Mouse (Mus musculus) 416B (cell line): ENCODE data around the gene Kcng1.
A peak's percentile ranks its signal among the peaks of the same experiment; 100 is the strongest.

Experiments
- DNase-seq: peaks from one replicate; pipeline ENCODE4 v3.0.0; 2011; ENCODE audit warnings: low read depth

The Kcng1 gene

DNA sequence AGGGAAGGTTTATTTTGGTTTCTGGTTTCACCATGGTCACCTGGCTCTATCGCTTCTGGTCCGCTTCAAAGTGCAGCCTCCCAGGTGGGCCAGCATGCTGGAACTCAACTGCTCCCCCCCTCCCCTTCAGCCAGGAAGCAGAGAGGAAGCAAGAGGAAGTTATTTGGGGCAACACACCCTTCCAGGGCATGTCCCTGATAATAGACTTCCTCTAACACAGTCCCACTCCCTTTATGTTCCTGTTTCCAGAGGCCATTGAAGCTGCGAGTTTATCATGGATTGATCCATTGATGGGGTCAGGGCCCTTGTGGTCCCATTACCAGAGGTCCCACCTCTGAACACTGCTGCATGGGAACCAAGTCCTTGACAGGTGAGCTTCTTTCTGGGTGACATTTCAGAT, 21.4 kb downstream of the Kcng1 start:
- no peak for DNase-seq

DNA sequence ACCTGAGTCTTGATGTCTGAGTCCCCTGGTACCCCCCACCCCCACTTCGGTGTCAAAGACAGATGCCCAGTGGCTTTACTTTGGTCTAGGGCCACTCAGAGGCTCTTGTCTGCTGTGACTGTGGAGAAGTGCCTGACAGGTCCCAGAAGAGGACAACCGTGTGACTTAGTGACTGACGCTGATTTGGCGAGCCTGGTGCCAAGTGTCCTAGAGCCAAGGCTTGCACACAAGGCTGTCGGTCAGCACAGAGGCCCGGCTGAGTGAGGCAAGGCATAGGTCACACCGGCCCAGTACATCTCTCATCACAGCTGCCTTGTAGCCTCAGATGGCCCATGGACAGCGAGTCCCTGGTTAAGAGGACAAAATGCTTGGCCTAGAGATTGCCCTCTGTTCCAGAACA, 22.5 kb downstream of the Kcng1 start:
- no peak for DNase-seq

DNA sequence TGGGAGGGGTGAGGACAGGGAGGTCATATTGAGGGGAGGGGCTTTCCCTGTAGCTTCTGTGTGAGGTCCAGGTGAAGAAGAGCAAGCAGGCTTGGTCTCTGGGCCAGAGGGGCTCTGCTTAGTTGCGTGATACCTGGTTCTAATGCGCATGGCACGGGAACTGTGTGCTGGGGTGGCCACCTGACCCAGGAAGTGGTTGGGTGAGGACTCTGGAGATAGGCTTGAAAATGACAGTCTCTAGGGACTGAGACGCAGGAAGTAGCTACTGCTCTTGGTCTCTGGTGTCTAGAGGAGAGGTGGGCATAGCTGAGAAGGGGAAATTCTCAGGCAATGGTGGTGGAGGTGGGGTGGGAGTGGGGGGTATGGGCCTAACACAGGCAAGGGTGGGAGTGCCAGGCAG, 24.3 kb downstream of the Kcng1 start:
- no peak for DNase-seq

DNA sequence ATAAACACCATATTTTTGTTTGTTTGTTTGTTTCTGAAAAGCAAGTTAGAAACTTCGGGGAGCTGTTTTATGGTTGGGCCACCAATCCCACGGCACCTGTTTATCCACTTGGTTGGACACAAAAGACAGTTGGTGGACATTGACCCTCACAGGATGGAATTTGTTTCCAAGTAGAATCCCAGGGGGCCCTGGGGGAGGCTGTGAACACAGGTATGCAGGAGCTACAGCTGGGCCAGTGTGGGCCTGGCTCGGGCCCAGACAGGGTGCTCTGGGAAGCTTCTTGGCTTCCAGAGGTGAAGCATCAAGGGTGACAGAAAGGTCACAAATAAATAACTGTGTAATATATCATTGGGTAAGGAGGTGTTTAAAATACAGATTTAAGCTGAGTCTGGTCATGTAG, 25.0 kb downstream of the Kcng1 start:
- DNase-seq = no peak

DNA sequence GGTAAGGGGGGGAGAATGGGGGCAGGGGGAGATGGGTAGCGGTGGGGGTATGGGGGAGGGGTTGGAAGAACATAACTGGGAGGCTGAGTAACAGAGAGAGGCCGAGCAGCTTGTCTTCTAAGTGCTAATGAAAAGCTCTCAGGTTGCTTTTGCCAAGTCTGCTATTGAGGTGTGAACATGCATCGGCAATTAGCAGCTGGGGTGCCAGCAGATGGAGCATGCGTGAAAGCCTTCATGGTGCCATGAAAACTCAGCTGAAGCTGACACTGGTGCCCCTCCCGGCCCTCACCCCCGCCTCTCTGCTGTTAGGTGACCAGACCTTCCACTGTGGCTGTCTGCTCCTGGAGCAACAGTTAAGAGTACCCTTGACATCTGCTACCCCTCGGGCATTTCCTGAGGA, 27.7 kb downstream of the Kcng1 start:
- no peak for DNase-seq

DNA sequence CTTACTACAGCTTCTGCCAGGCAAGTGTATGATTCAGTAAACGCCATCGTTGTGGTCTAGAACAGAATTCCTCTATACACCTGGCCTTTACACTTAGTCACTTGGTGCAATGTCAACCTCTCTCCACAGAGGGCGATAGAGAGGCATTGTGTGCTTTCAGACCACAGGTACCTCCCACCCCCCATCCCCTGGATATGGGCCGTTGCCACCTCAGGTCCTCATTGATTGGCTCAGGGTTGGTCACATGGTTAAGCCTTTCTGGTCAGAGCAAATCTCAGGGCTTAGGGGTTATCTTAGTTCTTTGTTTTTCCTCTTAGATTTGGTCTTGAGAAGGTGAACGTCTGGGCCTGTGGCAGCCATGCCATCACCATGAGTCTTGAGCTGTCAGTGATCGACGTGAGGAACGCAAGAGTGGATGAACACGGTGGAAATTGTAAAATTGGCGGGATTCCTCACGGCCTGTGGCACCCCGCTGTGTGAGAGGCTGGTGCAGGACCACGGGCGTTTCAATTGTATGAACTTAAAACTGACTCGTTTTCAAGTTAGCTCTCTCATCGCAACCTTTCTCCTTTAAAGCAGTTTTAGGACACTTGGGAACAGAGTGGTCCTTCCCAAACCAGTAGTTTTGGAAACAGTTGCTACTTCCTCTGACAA, 28.8 kb downstream of the Kcng1 start:
- DNase-seq = peak; percentile 19

DNA sequence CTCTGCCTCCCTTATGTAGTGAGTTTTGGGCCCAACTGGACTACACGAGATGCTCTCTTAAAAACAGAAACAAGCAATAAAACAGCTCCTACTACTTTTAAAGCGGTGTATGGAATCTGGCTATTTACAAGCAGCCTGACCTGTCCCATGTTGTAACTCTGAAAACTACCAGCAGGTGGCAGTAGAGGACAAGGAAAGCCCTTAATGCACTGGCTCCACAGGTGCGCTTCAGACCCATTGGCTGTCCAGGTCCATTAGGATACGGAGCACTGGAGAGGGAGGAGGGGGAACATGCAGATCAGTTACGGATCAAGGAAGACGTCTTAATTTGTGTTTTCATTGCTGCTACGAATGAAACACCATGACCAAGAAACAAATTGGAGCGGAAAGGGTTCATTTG, 31.3 kb downstream of the Kcng1 start:
- DNase-seq = peak; percentile 83

DNA sequence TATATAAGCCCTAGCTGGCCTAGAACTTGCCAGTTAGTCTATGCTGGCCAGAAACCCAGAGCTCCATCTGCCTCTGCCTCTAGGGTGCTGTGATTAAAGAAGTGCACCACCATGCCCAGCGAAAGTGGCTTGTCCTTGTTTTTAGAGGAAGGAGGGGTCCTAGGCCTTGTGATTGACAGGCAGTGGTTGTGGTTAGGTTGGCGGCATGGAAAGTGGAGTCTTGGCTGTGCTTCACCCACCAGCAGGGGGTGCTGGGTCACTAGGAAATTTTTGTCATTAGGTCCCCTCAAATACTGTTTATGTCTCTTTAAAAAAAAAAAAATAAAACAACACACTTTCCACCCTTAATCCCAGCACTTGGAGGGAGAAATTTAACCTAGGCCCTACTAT, 32.7 kb downstream of the Kcng1 start:
- peak; percentile 87 for DNase-seq

DNA sequence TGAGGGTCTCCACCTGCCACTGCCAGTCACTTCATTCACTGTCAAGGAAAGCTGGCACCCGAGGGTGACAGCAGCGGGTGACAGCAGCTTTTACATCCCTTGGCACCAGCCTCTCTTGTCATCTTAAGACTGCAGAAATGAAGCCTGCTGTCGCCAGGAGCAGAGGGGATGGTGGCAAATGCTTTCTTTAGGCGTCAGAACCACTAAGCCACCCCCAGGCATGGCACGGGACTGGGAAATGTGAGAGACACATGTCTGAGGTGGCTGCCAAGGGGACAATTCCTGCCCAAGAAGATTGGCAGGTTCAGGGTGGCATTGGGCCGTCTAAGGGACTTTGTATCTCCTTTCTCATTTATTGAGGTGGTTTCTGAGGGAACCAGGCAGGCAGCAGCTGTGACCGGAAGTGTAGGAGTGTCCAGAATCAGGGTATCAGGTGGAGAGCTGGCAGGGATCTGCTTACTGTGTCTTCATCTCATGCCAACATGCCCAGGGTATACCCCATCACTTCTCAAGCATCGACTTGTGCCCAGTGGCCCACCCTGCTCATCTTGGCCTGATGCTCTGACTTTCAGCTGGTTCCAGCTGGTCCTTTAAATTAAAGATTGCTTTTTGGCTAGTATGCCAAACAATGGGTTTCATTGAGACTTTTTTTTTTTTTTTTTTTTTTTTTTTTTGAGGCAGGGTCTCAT, 33.2 kb downstream of the Kcng1 start:
- no peak for DNase-seq

DNA sequence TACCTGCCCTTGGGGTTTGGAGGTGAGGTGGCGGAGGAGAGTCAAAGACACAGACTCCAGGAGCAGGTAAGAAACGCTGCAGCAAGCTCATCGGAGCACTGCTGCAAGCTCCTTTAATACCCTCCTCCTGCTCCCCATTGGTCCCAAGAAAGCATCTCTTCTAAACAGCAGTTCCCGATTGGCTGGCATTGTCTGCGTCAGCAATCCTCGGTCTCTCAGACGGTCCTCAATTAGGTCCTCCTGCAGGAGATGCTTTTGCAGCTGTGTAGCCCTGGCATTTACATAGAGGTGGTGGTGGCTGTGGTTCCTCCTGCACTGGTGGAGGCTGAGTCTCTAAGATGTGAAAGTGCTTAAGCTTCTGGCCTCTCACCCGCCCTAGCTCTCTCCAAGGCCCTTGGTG, 36.0 kb downstream of the Kcng1 start:
- no peak for DNase-seq

DNA sequence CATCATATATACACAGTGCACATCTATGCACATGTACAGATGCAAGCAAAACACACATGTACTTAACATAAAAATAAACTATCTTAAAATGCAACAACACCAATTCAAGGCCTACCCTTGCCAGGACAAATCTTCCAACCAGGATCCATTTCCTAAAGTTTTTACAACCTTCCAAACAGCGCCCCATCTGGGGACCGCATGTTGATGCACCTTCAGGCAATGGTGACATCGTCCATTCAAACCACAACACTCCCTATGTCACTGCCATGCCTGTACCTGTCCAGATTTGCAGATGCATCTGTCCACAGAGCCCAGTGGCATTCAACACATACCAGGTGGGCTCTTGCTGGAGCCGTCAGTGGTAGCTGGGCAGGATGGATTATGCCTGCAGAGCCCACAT, 38.3 kb downstream of the Kcng1 start:
- no peak for DNase-seq

DNA sequence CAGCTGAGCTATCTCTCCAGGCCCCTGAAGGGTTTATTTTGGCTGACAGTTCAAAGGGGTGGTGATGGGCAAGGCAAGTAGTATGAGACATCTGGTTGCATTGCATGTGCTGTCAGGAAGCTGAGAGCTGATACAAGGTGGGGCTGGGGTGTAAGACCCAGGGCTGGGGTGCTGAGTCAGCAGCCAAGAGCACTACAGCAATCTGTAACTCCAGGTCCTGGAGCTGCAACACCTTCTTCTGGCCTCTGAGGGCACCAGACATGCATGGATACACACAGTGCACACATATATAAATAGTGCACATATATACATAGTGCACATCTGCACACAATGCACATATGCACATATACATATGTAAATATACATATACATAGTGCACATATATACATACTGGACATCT, 38.7 kb downstream of the Kcng1 start:
- DNase-seq = no peak

DNA sequence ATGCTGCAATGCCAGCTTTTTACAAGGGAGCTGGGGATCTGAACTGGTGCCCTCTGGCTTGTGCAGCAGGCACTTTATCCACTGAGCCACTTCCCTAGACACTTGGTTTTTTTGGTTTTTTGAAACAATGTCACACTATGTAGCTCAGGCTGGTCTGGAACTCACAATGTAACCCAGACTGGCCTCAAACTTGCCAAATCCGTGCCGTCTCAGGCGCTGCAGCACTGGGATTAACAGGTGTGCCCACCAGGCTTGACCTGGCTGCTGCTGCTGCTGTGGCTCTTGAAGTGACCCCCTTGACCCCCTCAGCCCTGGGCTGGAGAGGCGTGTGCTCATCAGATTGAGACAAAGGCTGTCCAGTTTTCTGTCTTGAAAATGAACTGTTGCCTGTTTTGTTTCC, 43.2 kb downstream of the Kcng1 start:
- no peak for DNase-seq

DNA sequence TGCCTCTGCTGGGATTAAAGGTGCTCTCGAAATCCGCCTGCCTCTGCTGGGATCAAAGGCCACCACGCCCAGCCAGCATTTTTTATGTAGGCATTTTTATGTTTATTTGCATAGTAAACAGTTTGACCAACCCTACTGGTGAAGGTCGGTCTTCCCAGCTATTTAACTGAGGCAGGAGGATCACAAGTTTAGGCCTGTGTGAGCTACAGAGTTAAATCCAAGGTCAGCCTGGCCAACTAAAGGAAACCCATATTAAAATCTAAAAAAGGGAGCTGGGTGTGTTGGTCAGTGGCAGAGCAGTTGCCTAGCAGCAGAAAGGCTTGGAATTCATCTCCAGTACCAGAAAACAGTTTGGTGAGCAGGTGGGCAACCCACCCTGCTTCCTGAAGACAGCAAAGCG, 48.2 kb downstream of the Kcng1 start:
- DNase-seq = no peak

DNA sequence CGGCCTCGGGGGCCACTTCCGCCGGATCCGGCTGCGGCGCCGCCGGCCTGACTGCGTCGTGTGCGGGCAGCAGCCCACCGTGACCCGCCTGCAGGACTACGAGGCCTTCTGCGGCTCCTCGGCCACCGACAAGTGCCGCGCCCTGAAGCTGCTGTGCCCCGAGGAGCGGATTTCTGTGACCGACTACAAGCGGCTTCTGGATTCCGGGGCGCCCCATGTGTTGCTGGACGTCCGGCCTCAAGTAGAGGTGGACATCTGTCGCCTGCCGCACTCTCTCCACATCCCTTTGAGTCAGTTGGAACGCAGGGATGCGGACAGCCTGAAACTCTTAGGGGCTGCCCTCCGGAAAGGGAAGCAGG, 50.1 kb downstream of the Kcng1 start:
- DNase-seq = no peak

DNA sequence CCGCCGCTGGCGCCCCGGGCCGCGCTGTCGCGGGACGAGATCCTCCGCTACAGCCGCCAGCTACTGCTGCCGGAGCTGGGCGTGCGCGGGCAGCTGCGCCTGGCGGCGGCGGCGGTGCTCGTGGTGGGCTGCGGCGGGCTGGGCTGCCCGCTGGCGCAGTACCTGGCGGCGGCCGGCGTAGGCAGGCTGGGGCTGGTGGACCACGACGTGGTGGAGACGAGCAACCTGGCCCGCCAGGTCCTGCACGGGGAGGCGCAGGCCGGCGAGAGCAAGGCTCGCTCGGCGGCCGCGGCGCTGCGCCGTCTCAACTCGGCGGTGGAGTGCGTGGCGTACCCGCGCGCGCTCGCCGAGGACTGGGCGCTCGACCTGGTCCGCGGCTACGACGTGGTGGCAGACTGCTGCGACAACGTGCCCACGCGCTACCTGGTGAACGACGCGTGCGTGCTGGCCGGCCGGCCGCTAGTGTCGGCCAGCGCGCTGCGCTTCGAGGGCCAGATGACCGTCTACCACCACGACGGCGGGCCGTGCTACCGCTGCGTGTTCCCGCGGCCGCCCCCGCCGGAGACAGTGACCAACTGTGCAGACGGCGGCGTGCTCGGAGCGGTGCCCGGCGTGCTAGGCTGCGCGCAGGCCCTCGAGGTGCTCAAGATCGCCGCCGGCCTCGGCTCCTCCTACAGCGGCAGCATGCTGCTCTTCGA, 50.6 kb downstream of the Kcng1 start:
- DNase-seq = no peak

DNA sequence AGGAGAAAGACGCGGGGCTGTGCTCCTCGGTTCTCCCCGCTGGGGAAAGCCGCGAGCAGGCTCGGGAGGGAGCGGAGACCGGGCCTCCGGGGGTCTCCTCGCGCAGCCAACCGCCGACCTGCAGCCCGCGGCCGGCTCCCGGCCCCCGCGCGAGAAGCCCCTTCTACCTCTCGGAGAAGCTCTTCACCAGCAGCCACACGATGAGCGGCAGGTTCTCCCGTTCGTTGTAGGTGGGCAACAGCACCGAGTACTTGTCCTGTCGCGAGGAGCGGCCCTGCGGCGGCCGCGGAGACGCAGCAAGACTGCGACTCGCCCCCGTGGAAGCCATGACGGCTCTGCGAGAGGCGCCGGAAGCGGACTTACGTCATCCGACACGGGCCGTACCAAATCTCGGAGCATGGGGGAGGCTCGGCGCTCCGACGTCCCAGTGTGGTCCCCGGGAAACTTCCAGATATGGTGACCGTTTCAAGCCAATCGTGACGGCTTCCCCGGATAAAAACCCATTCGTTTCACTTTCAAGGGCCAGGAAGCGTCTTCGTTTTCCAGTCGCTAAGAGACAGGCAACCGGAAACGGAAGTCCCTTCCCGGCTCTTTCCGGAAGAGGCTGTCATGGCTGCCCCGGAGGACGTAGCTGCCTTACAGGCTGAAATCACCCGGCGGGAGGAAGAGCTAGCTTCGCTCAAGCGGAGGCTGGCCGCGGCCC, 51.4 kb downstream of the Kcng1 start, which contains the start of the genes Gm20716, Dpm1 and Mocs3:
TSS of gene Gm20716 (minus strand) at position 339 of the 703 bp plus-strand sequence.
TSS of gene Dpm1 (minus strand) at position 566 of the 703 bp plus-strand sequence.
TSS of gene Mocs3 (plus strand) at position 597 of the 703 bp plus-strand sequence.
- DNase-seq = peak; percentile 92

DNA sequence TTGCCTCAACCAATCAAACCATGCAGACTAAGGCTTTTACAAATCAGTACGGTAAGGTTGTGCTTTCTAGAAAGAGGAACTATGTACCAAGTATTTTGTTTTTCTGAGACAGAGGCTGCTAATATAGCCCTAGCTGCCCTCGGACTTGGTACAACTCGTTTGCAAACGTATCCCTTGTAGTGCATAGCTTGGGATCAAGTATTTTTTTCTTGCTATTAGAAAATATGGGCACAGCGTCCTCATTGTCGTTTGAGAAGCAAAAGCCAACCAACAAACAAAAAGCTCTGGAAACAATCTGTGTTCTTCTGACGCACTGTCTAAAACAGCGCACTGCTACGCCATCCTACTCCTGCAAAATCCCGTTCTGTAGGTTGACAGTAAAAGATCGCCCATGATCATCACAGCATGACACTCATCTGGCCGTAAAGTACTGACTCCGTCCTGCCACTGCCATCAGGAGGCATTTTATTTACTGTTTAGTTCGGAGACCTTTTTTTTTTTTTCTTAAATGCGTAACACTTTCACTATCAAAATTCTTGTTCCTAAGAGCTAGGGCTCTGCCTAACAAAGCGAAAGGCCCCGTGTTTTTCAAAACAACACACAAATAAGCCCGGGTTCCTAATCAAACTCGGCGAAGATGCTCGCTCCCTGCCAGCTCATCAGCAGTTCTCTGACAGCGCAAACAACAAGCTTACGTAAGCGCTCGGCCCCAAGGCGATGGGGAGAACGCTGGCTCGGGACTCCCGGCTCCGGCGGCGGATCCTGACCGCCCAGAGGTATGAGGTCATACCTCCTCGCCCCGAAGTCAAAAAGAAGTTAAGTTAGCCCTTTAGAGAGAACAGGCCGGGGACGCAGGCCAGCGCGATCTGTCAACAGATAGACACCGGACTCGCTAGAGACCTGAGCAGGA, 52.2 kb downstream of the Kcng1 start:
- peak; percentile 55 for DNase-seq

DNA sequence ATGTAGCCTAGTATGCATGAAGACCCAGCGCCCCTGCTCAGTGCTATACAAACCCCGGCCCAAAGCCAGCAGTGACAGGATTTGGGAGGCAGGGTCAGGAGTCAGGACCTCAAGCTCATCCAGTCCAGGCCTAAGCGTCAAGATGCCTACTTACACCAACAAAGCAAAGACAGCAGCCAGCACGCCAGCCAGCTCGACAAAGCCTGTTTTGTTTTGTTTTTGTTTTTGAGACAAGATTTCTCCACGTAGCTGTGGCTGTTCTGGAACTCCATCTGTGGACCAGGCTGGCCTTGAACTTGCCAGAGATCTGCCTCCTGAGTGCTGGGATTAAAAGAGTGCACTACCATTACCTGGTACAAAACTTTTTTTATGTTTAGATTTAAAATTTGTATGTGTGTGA, 58.2 kb downstream of the Kcng1 start:
- DNase-seq = no peak

DNA sequence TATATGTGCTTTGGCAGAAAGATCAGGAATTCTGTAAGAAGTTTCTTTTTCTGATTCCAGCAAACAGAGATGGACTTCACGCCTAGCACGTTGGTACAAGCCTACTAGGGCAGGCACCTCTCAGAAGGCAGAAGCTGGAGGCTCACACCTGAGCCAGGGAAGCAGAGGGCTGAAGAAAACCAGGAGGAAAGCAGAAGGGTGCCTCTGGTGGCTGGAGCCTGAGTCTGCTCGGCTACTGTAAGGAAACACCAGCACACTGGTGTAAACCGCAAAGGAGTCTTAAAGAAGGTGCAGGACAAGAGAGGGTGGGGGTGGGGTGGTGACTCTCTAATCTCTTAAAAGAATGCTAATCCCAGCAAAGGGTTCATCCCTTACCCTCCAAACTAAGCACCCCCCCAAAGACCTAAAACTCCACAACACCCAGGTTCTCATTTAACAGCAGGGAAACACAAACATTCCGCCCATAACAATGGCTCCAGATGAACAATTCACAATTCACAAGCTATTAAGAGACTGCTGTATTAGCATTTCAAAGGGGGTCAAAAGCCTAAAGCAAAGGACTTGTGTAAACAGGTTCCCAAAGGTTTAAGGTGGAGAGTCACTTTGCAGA, 67.6 kb downstream of the Kcng1 start:
- DNase-seq = no peak
